Mouse (Mus musculus) heart, postnatal 0 days (tissue): Measurements from ENCODE around the gene Grb2.

Experiments
- CTCF ChIP-seq: IDR thresholded peaks from 2 replicates; pipeline ENCODE4 v1.5.1; 2016; ENCODE audit warnings: antibody characterized with exemption, control low read depth, low read depth
- EP300 ChIP-seq: IDR thresholded peaks from 2 replicates; pipeline ENCODE4 v1.6.1; 2016; ENCODE audit warnings: antibody characterized with exemption, low read depth

GRCm38 (mm10) chr11:115631505-115631890 is 76.9 kb downstream of the Grb2 start:
- TF ChIP-seq CTCF (peak; percentile 63), EP300 (no peak)
